Mouse (Mus musculus) CH12.LX (cell line): Measurements from ENCODE around the gene Susd3. TPM values are rescaled to one million over a fixed set of nuclear protein-coding genes. Genes with fewer than 3 reads are reported as not detected.

ENCODE experiments used
- DNase-seq: peaks from one replicate; pipeline ENCODE4 v3.0.0-alpha.2; 2013; ENCODE audit errors: extremely low read depth
- H3K27ac ChIP-seq: 2 replicates; pipeline ENCODE4 v1.5.1; 2012; ENCODE audit warnings: low read depth, mild to moderate bottlenecking, control low read depth, moderate library complexity; ENCODE audit not compliant: insufficient read depth
- H3K27me3 ChIP-seq: replicated peaks from 2 replicates; pipeline ENCODE3; 2012; ENCODE audit warnings: inconsistent platforms
- H3K36me3 ChIP-seq, 2 experiments: replicated peaks in 1 of 2; 2 replicates each; pipeline versions ENCODE3 to v1.6.1; 2012; ENCODE audit warnings: inconsistent platforms in 1 of 2, low read length in 1 of 2, mild to moderate bottlenecking in 1 of 2, mixed read lengths in 1 of 2, moderate library complexity in 1 of 2; ENCODE audit not compliant: control insufficient read depth in 1 of 2, insufficient read depth in 1 of 2
- H3K4me1 ChIP-seq, 2 experiments: 2 replicates each; pipeline ENCODE4 v1.6.1; 2012; ENCODE audit warnings: inconsistent platforms in 1 of 2, moderate library complexity in 1 of 2; ENCODE audit not compliant: insufficient read depth in 2 of 2, control insufficient read depth in 1 of 2
- H3K4me2 ChIP-seq: 2 replicates; pipeline ENCODE4 v1.6.1; 2012; ENCODE audit warnings: low read depth, mild to moderate bottlenecking, control low read depth; ENCODE audit not compliant: poor library complexity, insufficient read depth, severe bottlenecking
- H3K4me3 ChIP-seq, 3 experiments: fragments of 150-350 bp in 1 of 3; sonication (generic) in 1 of 3; replicated peaks in 1 of 3; 2 replicates each; pipeline versions ENCODE3 to v1.5.1; 2011 to 2012; ENCODE audit warnings: low read depth in 2 of 3, low read length in 2 of 3, mild to moderate bottlenecking in 2 of 3, moderate library complexity in 2 of 3, control low read depth in 1 of 3, improper control_type of control experiment in 1 of 3, inconsistent platforms in 1 of 3, mixed read lengths in 1 of 3; ENCODE audit not compliant: poor library complexity in 1 of 3
- H3K79me2 ChIP-seq: replicated peaks from 2 replicates; pipeline ENCODE4 v1.6.1; 2012; ENCODE audit warnings: mild to moderate bottlenecking, moderate library complexity; ENCODE audit not compliant: control insufficient read depth, poor library complexity, insufficient read depth, severe bottlenecking; ENCODE audit errors: extremely low read depth
- H3K9ac ChIP-seq: 2 replicates; pipeline ENCODE4 v1.6.1; 2012; ENCODE audit warnings: low read depth, mild to moderate bottlenecking, control low read depth, moderate library complexity; ENCODE audit not compliant: insufficient read depth
- H3K9me3 ChIP-seq: replicated peaks from 2 replicates; pipeline ENCODE3; 2012; ENCODE audit warnings: low read length, inconsistent platforms, mixed read lengths
- BHLHE40 ChIP-seq: IDR thresholded peaks from 2 replicates; pipeline ENCODE4 v1.6.1; 2011; ENCODE audit warnings: mild to moderate bottlenecking, low read depth, low read length, improper control_type of control experiment
- CHD2 ChIP-seq: IDR thresholded peaks from 2 replicates; pipeline ENCODE4 v1.6.1; 2011; ENCODE audit warnings: low read length, improper control_type of control experiment
- CTCF ChIP-seq, 2 experiments: IDR thresholded peaks in 1 of 2; conservative IDR thresholded peaks in 1 of 2; 2 replicates each; pipeline ENCODE4 v1.5.1; 2011 to 2012; ENCODE audit warnings: low read depth in 2 of 2, low read length in 2 of 2, improper control_type of control experiment in 1 of 2, inconsistent platforms in 1 of 2, mild to moderate bottlenecking in 1 of 2, moderate library complexity in 1 of 2
- E2F4 ChIP-seq: IDR thresholded peaks from 2 replicates; pipeline ENCODE4 v1.6.1; 2011; ENCODE audit warnings: low read depth, low read length, improper control_type of control experiment; ENCODE audit not compliant: insufficient replicate concordance
- EP300 ChIP-seq: IDR thresholded peaks from 2 replicates; pipeline ENCODE4 v1.6.1; 2011; ENCODE audit warnings: low read length, improper control_type of control experiment
- GABPA ChIP-seq: IDR thresholded peaks from 2 replicates; pipeline ENCODE4 v1.6.1; 2012; ENCODE audit warnings: low read depth, low read length, improper control_type of control experiment, inconsistent platforms; ENCODE audit not compliant: insufficient replicate concordance
- HCFC1 ChIP-seq: IDR thresholded peaks from 2 replicates; pipeline ENCODE4 v1.6.1; 2012; ENCODE audit warnings: low read depth, mild to moderate bottlenecking, inconsistent platforms, low read length, improper control_type of control experiment
- JUND ChIP-seq: conservative IDR thresholded peaks from 2 replicates; pipeline ENCODE4 v1.6.1; 2011; ENCODE audit warnings: low read depth, low read length, improper control_type of control experiment
- KAT2A ChIP-seq: IDR thresholded peaks from 2 replicates; pipeline ENCODE4 v1.6.1; 2012; ENCODE audit warnings: low read length, improper control_type of control experiment, inconsistent platforms; ENCODE audit not compliant: insufficient replicate concordance
- MAFK ChIP-seq: IDR thresholded peaks from 2 replicates; pipeline ENCODE4 v1.6.1; 2011; ENCODE audit warnings: low read length, improper control_type of control experiment; ENCODE audit not compliant: insufficient replicate concordance
- MAZ ChIP-seq: IDR thresholded peaks from 2 replicates; pipeline ENCODE4 v1.6.1; 2012; ENCODE audit warnings: low read depth, mild to moderate bottlenecking, inconsistent platforms, low read length, improper control_type of control experiment, moderate library complexity
- MEF2A ChIP-seq: IDR thresholded peaks from 2 replicates; pipeline ENCODE4 v1.6.1; 2014; ENCODE audit warnings: low read depth, mild to moderate bottlenecking, inconsistent platforms, low read length, improper control_type of control experiment, borderline replicate concordance
- MXI1 ChIP-seq: IDR thresholded peaks from 2 replicates; pipeline ENCODE4 v1.6.1; 2011; ENCODE audit warnings: mild to moderate bottlenecking, low read depth, low read length, improper control_type of control experiment
- NELFE ChIP-seq: IDR thresholded peaks from 2 replicates; pipeline ENCODE4 v1.6.1; 2011; ENCODE audit warnings: low read depth, low read length, improper control_type of control experiment
- NRF1 ChIP-seq: IDR thresholded peaks from 2 replicates; pipeline ENCODE4 v1.6.1; 2014; ENCODE audit warnings: low read depth, mild to moderate bottlenecking, inconsistent platforms, low read length, improper control_type of control experiment, moderate library complexity
- PAX5 ChIP-seq: IDR thresholded peaks from 2 replicates; pipeline ENCODE4 v1.6.1; 2012; ENCODE audit warnings: low read length, inconsistent platforms, mixed read lengths
- POLR2A ChIP-seq: IDR thresholded peaks from 2 replicates; pipeline ENCODE4 v1.6.1; 2011; ENCODE audit warnings: low read depth, mild to moderate bottlenecking, improper control_type of control experiment, low read length
- RCOR1 ChIP-seq: conservative IDR thresholded peaks from 2 replicates; pipeline ENCODE4 v1.6.1; 2012; ENCODE audit warnings: low read depth, mild to moderate bottlenecking, inconsistent platforms, low read length, improper control_type of control experiment
- TBP ChIP-seq: conservative IDR thresholded peaks from 2 replicates; pipeline ENCODE4 v1.6.1; 2011; ENCODE audit warnings: low read depth, low read length, improper control_type of control experiment
- USF1 ChIP-seq: IDR thresholded peaks from 2 replicates; pipeline ENCODE4 v1.6.1; 2014; ENCODE audit warnings: low read depth, mild to moderate bottlenecking, inconsistent platforms, low read length, improper control_type of control experiment
- ZKSCAN1 ChIP-seq: IDR thresholded peaks from 2 replicates; pipeline ENCODE4 v1.6.1; 2012; ENCODE audit warnings: low read depth, inconsistent platforms, low read length, improper control_type of control experiment, borderline replicate concordance
- ZMIZ1 ChIP-seq: IDR thresholded peaks from 2 replicates; pipeline ENCODE4 v1.6.1; 2012; ENCODE audit warnings: low read depth, mild to moderate bottlenecking, inconsistent platforms, low read length, improper control_type of control experiment
- dilution Hi-C: fragments of 300-500 bp; cut with MboI; formaldehyde crosslinking; loops from 2 replicates; pipeline ENCODE4 v1.14.3; 2020; ENCODE audit warnings: low sequenced_read_pairs; ENCODE audit not compliant: extremely low pct_unique_long_range_greater_than_20kb, extremely low pct_ligation_motif_present
- in situ Hi-C: fragments of 300-500 bp; cut with MboI; formaldehyde crosslinking; loops from 3 replicates; pipeline ENCODE4 v1.14.3; 2019; ENCODE audit warnings: low sequenced_read_pairs, low pct_ligation_motif_present, low pct_unique_long_range_greater_than_20kb, mixed read lengths
- polyA plus RNA-seq: library from polyadenylated mRNA; unstranded; fragments of >175 nt; gene quantifications from 2 replicates; pipeline ENCODE4 v1.2.1, GENCODE M21; 2012; ENCODE audit warnings: low read depth; ENCODE audit not compliant: insufficient read length
- total RNA-seq, 2 experiments: library from RNA; depleted of rRNA; stranded (reverse); fragments of 300-350 nt in 1 of 2; fragments of >200 nt in 1 of 2; gene quantifications; 2 replicates each; pipeline ENCODE4 v1.2.3; 2012 to 2014

The Susd3 gene
- total RNA-seq (2012; rRNA removed) (7.7 and 12.0 TPM in 2 replicates), total RNA-seq (2014; rRNA removed) (19.0 and 24.2 TPM in 2 replicates), polyA plus RNA-seq (6.0 and 8.2 TPM in 2 replicates)

- dilution Hi-C loops: no loop called here
- TF ChIP-seq HCFC1: no peak
- no peak for TF ChIP-seq NRF1
- no peak for TF ChIP-seq BHLHE40
- TF ChIP-seq CHD2: peak; percentile 40; the same call in 1 of the 2 replicates
- no peak for TF ChIP-seq ZMIZ1
- no peak for TF ChIP-seq NELFE
- TF ChIP-seq, all 38 proteins: peak for 1
- H3K4me1 ChIP-seq: peaks cover 31 to 57% of the 10 kb centered on the region in 2 experiments
- H3K79me2 ChIP-seq: no peaks in the 10 kb centered on the region
- in situ Hi-C loops: no loop called here
- H3K27ac ChIP-seq: no peak within 1 kb of the TSS
- H3K27me3 ChIP-seq: no peaks in the 10 kb centered on the region
- H3K36me3 ChIP-seq: no peaks in the 10 kb centered on the region
- H3K4me3 ChIP-seq: peak within 1 kb of the TSS in 2 of 3 experiments; percentile 41 to 65
- H3K9me3 ChIP-seq: peaks cover 15% of the 10 kb centered on the region
- no peak within 1 kb of the TSS for H3K9ac ChIP-seq
- no peak for DNase-seq
- H3K4me2 ChIP-seq: peak within 1 kb of the TSS; percentile 74
Measured at GRCm38 (mm10) chr13:49248467-49248862, at the start of gene Susd3. Susd3 (minus strand) TSS chr13:49248706.

DNA sequence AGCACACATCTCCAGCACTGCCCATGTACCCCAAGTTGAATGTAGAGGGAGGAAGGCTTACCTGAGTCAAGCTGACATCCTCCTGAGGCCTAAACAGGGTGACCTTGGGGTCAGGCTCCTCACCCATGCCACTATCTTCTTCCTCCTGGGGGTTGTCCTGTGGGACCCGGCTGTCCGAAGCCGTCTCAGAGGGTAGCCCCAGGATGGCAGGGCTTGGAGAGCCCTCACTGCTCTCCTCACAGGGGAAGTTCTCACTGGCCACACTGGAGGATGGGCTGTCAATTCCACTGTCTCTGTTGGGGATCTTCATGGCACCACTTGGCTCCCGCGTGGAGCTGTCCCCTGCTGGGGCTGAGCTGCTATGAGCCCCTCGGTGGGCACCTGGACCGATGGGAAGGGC lies 47.8 kb upstream of the Susd3 start:
- in situ Hi-C loops (no loop called here), dilution Hi-C loops (no loop called here)
- Histone ChIP-seq H3K9me3 (peaks cover 9% of the 10 kb centered on the region), H3K79me2 (peaks cover 29% of the 10 kb centered on the region), H3K9ac (no peak overlapping the region), H3K4me3 (no peak overlapping the region), H3K4me1 (peaks cover 14 to 64% of the 10 kb centered on the region in 2 experiments), H3K36me3 (peaks cover 52 to 76% of the 10 kb centered on the region in 2 experiments), H3K27me3 (no peaks in the 10 kb centered on the region), H3K4me2 (no peak overlapping the region), H3K27ac (no peak overlapping the region)
- no peak for DNase-seq
- no peak for TF ChIP-seq CHD2
- TF ChIP-seq ZKSCAN1: no peak
- no peak for TF ChIP-seq MAFK
- TF ChIP-seq MEF2A: no peak
- TF ChIP-seq JUND: no peak
- no peak for TF ChIP-seq KAT2A
- no peak for TF ChIP-seq USF1
- TF ChIP-seq MXI1: no peak
- no peak for TF ChIP-seq CTCF (conservative IDR thresholded peaks at IDR 0.05 in 1 of 2, IDR thresholded peaks at IDR 0.05 in 1 of 2; ENCODE audit: low read depth in 2 of 2, low read length in 2 of 2)
- TF ChIP-seq TBP: no peak
- TF ChIP-seq MAZ: no peak
- TF ChIP-seq GABPA: no peak
- TF ChIP-seq EP300: no peak
- TF ChIP-seq E2F4: no peak
- no peak for TF ChIP-seq RCOR1
- TF ChIP-seq PAX5: no peak
- TF ChIP-seq POLR2A: no peak
